Mouse (Mus musculus): ENCODE measurements around the gene Saal1.
A peak's percentile ranks its signal among the peaks of the same experiment; 100 is the strongest.
"Not testable (repeated sequence)": the region's sequence is repeated elsewhere in the genome, so short reads cannot be mapped to it uniquely, and the experiment has no call there.

Saal1 gene

GRCm38 (mm10) chr7:46710390-46710844, at the start of gene Saal1:
Saal1 (minus strand) TSS chr7:46710680.
- DNase-seq = peak; percentile 85

GRCm38 (mm10) chr7:46751490-46751889, 41.0 kb upstream of the Saal1 start, which contains the start of gene Saa2:
Saa2 (plus strand) TSS chr7:46751790.
- no peak for DNase-seq

DNA sequence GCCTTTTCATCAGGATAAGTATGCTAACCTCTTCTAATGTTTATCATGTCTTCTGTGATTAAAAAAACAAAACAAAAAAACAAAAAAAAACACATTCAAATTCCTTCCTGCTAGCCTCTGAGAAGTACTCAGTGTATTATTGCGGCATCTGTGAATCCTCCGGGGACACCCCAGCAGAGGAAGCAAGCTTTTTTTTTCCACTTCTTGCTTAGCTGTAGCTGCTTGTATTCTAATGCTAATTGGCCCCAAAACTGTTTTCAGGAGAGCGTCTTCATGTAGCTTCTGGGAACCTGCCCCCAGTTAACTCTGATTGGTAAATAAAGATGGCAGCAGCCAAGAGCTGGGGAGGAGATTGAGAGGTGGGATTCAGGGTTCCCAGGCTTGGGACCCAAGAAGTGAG, 38.0 kb upstream of the Saal1 start:
- no peak for DNase-seq

GRCm38 (mm10) chr7:46746381-46746780, 35.9 kb upstream of the Saal1 start:
- DNase-seq = no peak

DNA sequence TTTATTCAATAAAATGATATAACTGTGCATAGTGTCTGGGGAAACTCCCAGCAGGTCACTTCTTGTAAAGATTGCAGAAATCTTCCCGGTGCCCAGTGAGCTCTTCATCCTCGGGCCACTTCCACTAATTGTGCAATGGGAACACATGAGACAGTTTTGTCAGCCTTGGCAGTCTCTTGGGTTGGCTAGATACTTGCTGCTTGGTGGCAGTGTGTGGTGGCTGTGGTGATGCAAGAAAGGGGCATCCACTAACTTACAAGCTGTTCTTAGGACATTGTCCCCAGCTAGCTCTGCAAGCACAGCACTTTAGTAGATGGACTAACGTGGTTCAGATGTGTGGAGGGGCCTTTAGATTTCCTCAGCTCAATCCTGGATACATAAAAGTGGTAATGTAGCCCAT, 35.3 kb upstream of the Saal1 start:
- DNase-seq = no peak

DNA sequence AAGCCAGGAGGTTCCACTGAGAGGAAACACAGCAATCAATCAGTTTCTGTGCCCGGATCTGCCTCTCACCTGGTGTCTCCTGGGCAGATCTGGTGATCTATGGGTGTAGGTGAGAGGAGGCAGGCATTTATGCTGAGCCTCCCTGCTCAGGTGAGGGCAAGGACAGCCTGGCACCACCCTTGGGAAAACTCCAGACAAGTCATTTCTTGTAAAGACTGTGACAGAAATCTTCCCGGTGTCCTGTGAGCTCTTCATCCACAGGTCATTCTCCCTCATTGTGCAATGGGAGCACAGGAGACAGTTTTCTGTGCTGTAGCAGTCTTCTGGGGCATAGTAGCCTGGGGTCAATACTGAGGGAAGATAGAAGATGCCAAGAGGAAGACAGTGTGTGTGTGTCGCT, 32.4 kb upstream of the Saal1 start, which contains the start of gene Saa1:
Gene Saa1 (minus strand): TSS at position 101 of the 400 bp plus-strand sequence.
- not testable (repeated sequence) for DNase-seq

GRCm38 (mm10) chr7:46740041-46740440, 29.6 kb upstream of the Saal1 start:
- DNase-seq = not testable (repeated sequence)

DNA sequence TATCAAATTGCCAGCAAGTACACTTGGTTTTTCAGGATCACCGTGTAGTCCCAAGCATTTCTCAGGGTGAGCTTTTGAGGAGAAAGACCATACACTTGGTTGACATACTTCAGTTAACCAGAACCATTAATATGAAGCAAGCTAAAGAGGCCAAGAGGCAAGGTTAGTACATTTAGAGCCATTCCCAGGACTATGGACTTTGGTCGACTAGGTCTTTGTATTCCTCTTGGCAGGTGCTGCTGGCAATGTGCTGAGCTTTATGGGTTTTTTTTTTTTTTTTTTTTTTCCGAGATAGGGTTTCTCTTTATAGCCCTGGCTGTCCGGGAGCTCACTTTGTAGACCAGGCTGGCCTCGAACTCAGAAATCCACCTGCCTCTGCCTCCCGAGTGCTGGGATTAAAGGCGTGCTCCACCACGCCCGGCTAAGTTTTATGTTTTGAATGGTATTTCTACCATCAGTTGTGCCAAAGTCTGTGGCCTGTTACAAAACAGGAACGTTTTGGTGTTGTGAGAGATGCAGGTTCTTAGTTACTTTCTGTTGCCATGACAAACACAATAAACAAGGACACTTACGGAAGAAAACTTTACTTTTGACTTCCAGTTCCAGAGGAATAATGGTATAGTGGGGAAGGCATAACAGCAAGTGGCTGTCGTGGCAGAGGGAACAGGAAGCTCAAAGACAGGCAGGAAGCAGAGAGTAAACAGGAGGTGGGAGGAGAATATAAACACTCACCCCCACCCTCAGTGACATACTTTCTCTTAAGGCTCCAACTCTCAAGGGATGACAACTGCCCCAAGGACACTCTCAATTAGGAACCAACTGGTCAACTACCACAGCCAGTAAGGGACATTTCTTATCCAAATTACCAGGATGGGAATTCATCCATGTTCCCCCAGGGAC, 28.3 kb upstream of the Saal1 start:
- DNase-seq = no peak

DNA sequence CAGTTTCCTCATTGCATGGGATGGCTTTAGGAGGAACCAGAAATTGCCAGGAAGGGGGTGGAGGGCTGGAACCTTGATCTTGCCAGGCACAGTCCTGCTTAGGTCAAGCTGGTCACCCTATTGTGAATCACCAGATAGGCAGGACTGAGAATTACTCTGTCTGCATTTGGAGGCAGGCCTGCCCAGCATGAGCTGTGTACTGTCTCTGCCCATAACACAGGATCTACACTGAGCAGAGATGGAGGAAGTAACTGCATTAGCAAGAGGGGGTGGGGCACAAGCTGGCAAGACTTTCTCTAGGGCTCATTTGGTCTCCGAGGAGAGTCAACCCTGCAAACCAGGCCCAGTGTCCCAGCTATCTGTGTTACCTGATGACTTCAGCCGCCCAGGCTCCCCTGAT, 24.5 kb upstream of the Saal1 start:
- no peak for DNase-seq

DNA sequence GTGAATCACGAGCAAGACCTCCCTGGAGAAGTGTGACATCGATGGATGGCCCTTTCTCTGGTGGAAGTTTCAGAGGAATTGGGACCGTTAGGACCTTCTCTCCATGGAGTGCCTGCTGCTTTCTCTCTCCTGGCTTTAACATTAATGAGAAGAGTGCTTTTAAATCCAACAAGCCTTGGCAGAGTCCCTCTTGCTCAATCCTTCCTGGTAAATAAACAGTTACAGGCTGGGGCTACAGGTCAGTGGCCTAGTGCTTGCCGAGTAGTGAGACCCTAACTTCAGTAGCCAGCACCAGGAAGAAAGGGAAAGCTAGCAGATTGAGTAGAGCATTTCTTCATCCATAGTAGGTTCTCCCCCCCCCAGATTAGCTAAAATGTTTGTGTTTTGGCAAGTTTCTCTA, 22.0 kb upstream of the Saal1 start, which contains the start of gene Saa4:
Gene Saa4 (minus strand): TSS at position 146 of the 400 bp plus-strand sequence.
- DNase-seq = no peak

DNA sequence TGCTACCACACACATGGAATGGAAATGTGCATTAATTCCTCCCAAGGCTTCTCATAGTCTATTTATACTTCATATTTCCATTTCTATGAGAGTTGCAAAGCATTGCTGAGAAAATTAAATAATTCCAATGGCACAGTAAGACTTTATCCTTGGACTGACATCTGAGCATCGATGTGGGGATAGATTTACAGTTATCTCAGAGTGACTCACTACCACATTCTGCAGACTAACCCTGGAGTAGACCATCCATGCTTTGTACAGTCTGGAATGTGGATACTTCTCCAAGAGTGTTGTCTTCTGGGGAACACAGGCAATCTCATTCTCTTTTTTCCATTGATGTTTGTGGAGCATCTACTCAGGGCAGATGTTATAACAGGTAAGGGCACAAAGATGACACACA, 17.1 kb upstream of the Saal1 start:
- no peak for DNase-seq

DNA sequence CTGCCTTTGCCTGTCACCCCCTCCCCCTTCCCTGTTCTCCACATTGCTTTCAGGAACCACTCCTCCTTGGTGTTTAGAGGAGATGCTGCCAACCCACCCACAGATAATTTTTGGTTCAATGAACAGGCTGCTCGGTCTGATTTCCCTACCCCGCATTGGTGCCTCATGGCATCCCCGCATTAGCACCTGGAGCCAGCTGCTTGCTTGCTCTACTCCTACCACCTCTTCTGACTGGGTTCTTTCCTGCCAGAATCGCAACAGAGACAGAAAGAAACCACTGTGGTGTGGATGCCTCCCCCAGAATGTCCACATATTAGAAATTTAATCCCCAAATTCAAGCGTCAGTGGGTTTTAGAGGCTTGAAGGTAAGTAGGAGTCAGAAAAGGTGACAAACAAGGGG, 13.9 kb upstream of the Saal1 start:
- DNase-seq = no peak

GRCm38 (mm10) chr7:46723849-46724248, 13.4 kb upstream of the Saal1 start:
- no peak for DNase-seq

GRCm38 (mm10) chr7:46723354-46723753, 12.9 kb upstream of the Saal1 start:
- no peak for DNase-seq

- DNase-seq = peak; percentile 66
Measured at GRCm38 (mm10) chr7:46720460-46720859, 10.0 kb upstream of the Saal1 start.

DNA sequence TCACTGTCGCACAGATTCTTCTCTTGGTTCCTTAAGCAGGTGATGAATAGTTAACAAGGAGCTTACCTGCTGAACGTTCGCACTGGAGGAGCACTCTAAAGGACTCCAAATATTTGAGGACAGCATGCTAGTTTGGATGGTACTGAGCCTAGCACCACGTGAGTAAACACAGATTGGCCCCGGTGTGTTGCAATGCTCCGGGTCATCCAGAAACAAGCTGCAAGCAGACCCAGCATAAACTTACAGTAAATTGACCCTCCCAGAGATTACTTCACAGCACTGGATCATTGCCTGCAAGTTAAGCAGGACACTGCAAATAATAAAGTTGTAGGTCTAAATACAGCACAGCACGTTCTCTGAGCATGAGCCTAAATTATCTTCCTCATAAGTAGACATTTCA, 9.0 kb upstream of the Saal1 start:
- peak; percentile 59 for DNase-seq

GRCm38 (mm10) chr7:46718591-46719270, 8.3 kb upstream of the Saal1 start:
- DNase-seq = peak; percentile 96

DNA sequence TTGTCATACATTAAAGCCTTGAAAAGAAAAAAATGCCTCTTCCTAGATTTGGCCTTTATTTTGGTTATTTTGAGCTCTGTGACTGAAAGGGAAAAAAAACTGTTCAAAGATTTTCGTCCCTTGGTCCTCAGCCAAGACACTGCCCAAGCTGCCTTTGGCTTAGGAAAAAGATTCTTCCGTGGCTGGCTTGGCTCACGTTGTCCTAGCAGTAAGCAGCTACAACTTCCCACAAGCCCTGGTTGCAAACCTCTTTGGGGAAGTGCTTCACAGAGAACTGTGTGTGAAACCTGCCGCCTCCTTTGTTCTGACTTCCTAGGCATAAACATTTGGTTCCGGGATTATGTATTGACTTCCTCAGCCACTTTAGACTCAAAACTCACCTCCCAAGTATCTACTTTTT, 6.4 kb upstream of the Saal1 start:
- peak; percentile 61 for DNase-seq

- DNase-seq = no peak
Measured at GRCm38 (mm10) chr7:46715600-46715999, 5.1 kb upstream of the Saal1 start, which contains the start of gene Saa3. Saa3 (minus strand) TSS chr7:46715700.

DNA sequence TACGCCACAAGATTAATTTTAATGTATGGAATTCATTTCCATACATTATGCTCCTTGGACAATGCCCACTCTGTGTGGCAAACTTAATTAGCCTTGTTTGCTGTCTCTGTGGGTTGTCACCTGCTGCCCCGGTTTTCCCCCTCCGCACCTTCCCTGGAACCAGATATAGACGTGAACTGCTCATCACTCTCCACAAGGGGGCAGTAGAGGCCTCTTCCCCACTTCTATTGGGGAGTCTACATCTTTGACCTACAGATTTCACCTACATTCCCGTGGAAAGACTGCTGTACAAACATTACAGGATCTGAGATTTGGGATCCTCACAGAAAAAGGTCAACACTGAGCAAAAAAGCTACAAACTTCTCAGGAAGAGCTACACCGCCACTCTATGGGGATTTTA, 4.0 kb upstream of the Saal1 start:
- peak; percentile 83 for DNase-seq

DNA sequence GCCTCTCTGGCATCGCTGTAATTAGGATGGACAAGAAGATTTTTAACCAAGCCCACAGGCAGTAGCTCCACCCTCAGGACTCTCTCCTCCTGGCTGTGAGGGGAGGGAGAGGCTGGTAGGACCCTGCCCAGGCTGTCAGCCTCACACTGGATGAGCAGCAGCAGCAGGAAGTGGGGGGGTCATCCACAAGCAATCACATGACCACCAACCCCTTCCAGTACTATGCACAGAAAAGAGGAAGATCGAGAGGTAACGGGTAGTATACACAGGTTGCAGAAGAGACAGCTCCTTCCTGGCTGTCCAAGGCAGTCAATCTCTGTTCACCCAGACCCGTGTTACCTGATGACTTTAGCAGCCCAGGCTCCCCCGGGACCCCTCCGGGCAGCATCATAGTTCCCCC, 1.8 kb upstream of the Saal1 start:
- no peak for DNase-seq

DNA sequence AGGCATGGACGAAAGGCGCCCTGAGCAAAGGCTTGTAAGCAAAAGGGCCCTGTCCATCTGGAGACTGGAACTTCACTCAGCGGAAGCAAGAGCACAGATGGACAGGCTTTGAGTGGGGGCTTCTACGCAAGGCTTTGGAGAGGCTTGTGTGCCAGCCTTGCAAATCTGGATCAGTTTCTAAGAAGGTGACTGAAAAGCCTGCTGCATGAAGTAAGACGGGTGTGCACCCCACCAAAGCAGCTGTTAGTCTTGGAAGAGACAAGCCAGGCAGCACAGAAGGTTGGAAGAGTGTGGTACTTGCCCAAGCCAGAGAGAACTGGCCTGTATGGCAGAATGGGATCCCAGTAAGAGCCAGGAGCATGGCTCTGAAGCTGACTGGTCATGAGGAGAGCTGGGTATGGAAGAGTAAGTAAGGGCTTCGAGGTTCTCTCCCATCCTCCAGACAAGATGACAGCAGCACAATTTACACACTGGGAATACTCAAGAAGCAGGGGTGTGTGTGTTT, 9.9 kb downstream of the Saal1 start:
- DNase-seq = peak; percentile 67

- DNase-seq = no peak
Measured at GRCm38 (mm10) chr7:46696754-46697153, 13.7 kb downstream of the Saal1 start.

GRCm38 (mm10) chr7:46686827-46687226, 23.7 kb downstream of the Saal1 start:
- no peak for DNase-seq

Measured in cerebellum, adult 9-11 months (tissue).